Mouse (Mus musculus): ENCODE measurements around the gene Rab4a.

- TF ChIP-seq CTCF (IDR thresholded peaks at IDR 0.05; ENCODE audit: borderline replicate concordance, extremely low read depth, insufficient read depth, insufficient read length) (no peak), POLR2A (IDR thresholded peaks at IDR 0.05; ENCODE audit: borderline replicate concordance, extremely low read depth, insufficient read depth, insufficient read length, poor library complexity, severe bottlenecking) (no peak)
These were observed 16.3 kb upstream of the Rab4a start for GRCm38 (mm10) chr8:123789461-123789860.

All from brain, embryonic 14.5 days (tissue).